Mouse (Mus musculus): ENCODE results near the gene Galnt9.
A peak's percentile ranks its signal among the peaks of the same experiment; 100 is the strongest.

Galnt9 gene

GRCm38 (mm10) chr5:110543951-110544690, at the start of gene Galnt9:
Galnt9 (plus strand) TSS chr5:110544355.
- DNase-seq: peak; percentile 53

GRCm38 (mm10) chr5:110494396-110494795, 49.8 kb upstream of the Galnt9 start:
- DNase-seq: no peak

GRCm38 (mm10) chr5:110495051-110495450, 49.1 kb upstream of the Galnt9 start:
- DNase-seq: peak; percentile 14

- no peak for DNase-seq
Observed at GRCm38 (mm10) chr5:110497556-110497955, 46.6 kb upstream of the Galnt9 start.

GRCm38 (mm10) chr5:110498071-110498470, 46.1 kb upstream of the Galnt9 start:
- no peak for DNase-seq

- no peak for DNase-seq
Observed at GRCm38 (mm10) chr5:110500233-110500632, 43.9 kb upstream of the Galnt9 start.

GRCm38 (mm10) chr5:110503361-110503760, 40.8 kb upstream of the Galnt9 start:
- DNase-seq: no peak

GRCm38 (mm10) chr5:110505611-110506294, 38.4 kb upstream of the Galnt9 start:
- no peak for DNase-seq

- DNase-seq: no peak
Observed at GRCm38 (mm10) chr5:110506295-110506616, 37.9 kb upstream of the Galnt9 start.

GRCm38 (mm10) chr5:110506856-110507255, 37.3 kb upstream of the Galnt9 start:
- no peak for DNase-seq

GRCm38 (mm10) chr5:110507943-110508342, 36.2 kb upstream of the Galnt9 start:
- DNase-seq: no peak

GRCm38 (mm10) chr5:110510357-110510756, 33.8 kb upstream of the Galnt9 start:
- no peak for DNase-seq

- no peak for DNase-seq
Observed at GRCm38 (mm10) chr5:110513791-110514190, 30.4 kb upstream of the Galnt9 start.

GRCm38 (mm10) chr5:110514694-110515093, 29.5 kb upstream of the Galnt9 start:
- no peak for DNase-seq

GRCm38 (mm10) chr5:110516390-110516789, 27.8 kb upstream of the Galnt9 start:
- DNase-seq: no peak

GRCm38 (mm10) chr5:110518086-110518783, 25.9 kb upstream of the Galnt9 start:
- no peak for DNase-seq

GRCm38 (mm10) chr5:110520974-110521373, 23.2 kb upstream of the Galnt9 start:
- DNase-seq: no peak

- no peak for DNase-seq
Observed at GRCm38 (mm10) chr5:110521822-110522221, 22.3 kb upstream of the Galnt9 start.

- DNase-seq: no peak
Observed at GRCm38 (mm10) chr5:110523296-110523695, 20.9 kb upstream of the Galnt9 start.

GRCm38 (mm10) chr5:110525701-110526100, 18.5 kb upstream of the Galnt9 start:
- no peak for DNase-seq

GRCm38 (mm10) chr5:110526556-110526955, 17.6 kb upstream of the Galnt9 start:
- DNase-seq: no peak

- DNase-seq: no peak
Observed at GRCm38 (mm10) chr5:110531091-110531490, 13.1 kb upstream of the Galnt9 start.

GRCm38 (mm10) chr5:110534402-110534801, 9.8 kb upstream of the Galnt9 start:
- DNase-seq: no peak

GRCm38 (mm10) chr5:110535964-110536363, 8.2 kb upstream of the Galnt9 start:
- no peak for DNase-seq

Measured in kidney, adult 18-20 months (tissue).